Mouse (Mus musculus) liver, postnatal 0 days (tissue): ENCODE measurements around the gene Pcsk5.

Experiments
- CTCF ChIP-seq: sonication (generic); IDR thresholded peaks from 2 replicates; pipeline ENCODE4 v1.5.1; 2016; ENCODE audit warnings: antibody characterized with exemption, low read depth
- EP300 ChIP-seq: IDR thresholded peaks from 2 replicates; pipeline ENCODE4 v1.6.1; 2016; ENCODE audit warnings: antibody characterized with exemption, low read depth, mild to moderate bottlenecking

DNA sequence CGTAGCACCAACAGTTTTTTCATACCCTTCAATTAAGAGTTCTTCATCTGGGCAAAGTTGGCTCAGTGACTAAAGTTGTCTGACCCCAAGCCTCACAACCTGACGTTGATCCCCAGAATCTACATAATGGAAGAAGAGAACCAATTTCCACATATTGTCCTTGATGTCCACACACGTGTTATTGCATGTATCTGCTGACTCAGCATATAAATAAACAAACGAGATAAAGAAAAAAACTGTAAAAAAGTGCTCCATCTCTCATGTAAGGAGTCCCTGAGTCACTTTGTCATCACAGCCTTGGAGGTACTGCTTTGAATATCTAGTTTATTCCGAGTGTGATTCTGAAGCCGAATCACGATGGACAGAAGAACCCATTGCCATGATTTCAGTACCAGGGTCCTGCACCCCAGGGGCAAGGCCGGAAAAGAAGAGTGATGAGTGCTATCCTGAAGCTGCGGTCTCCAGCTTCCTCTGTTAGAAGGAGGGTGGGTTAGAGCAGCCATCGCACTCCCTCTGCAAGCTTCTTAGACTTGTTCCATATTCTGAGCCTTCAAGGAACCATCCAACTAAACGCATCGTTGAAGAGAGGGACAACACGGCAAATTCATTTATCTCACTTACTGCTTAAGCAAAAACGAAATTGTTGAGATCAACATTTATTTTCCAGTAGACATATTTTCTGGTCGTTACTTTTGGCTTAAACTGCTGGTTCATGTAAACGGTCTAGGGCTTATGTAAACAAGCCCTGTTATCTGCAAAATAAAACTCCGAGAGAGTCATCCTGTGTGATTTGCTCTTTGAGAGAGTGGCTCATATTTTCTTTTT lies 348.2 kb downstream of the Pcsk5 start:
- TF ChIP-seq CTCF (no peak), EP300 (no peak)
